ENCODE assay signal across 10 mouse cellular contexts in genomic region chr1:93010731-93011130, GRCm38 (mm10). TPM values are rescaled to one million over a fixed set of nuclear protein-coding genes. Genes with fewer than 3 reads are reported as not detected.
A peak's percentile ranks its signal among the peaks of the same experiment; 100 is the strongest.
DNase-seq lines count a peak whose midpoint lies in the region; ATAC-seq and TF ChIP-seq lines count a peak whose summit lies in the region.
"Had no signal": no experiment of that assay in that cellular context is flagged by ENCODE, and none has a peak within 500 bp of the region (broad histone marks: within the 10 kb centered on the region; RNA-seq: fewer than 3 reads in every experiment).

No protein-coding gene starts in this region.

- DNase-seq in intestine, embryonic 14.5 days (ENCODE audit: low spot score) = peak; percentile 59
- DNase-seq in ES-CJ7 (ENCODE audit: low read depth, low spot score) = peak; percentile 42
- peak; percentile 16 for DNase-seq in embryo, embryonic 10 days (ENCODE audit: low spot score)
- DNase-seq in liver, postnatal 0 days = peak; percentile 38
- DNase-seq in thymus, postnatal 14 days = peak; percentile 15
- no peak for DNase-seq in gastrocnemius, postnatal 25 days
- no peak for DNase-seq in urinary bladder, adult 2 months (ENCODE audit: low spot score)

- TF ChIP-seq EP300 in liver, postnatal 0 days (IDR thresholded peaks at IDR 0.05; ENCODE audit: low read depth) = no peak

- TF ChIP-seq CTCF in liver, postnatal 0 days (IDR thresholded peaks at IDR 0.05; ENCODE audit: low read depth) = peak; percentile 67

- ATAC-seq in intestine, embryonic 14.5 days (replicated peaks; ENCODE audit: low FRiP score, low TSS enrichment, low read depth) = no peak
- ATAC-seq in intestine, embryonic 16.5 days = no peak
- ATAC-seq in liver, postnatal 0 days = no peak

- H3K9ac ChIP-seq in intestine, embryonic 14.5 days (ENCODE audit: low read length) = no peak overlapping the region
- H3K9ac ChIP-seq in intestine, embryonic 16.5 days (ENCODE audit: low read depth, low read length) = no peak overlapping the region
- H3K9ac ChIP-seq in liver, postnatal 0 days (replicated peaks) = no peak overlapping the region
- H3K9ac ChIP-seq: limb, embryonic 12.5 days; stomach, embryonic 15.5 days had no signal

- H3K4me3 ChIP-seq in intestine, embryonic 14.5 days (ENCODE audit: low read depth, low read length) = no peak overlapping the region
- no peak overlapping the region for H3K4me3 ChIP-seq in intestine, embryonic 16.5 days (ENCODE audit: low read length)
- no peak overlapping the region for H3K4me3 ChIP-seq in liver, postnatal 0 days (ENCODE audit: low read depth, low read length)
- H3K4me3 ChIP-seq: limb, embryonic 12.5 days; stomach, embryonic 15.5 days had no signal

- no peaks in the 10 kb centered on the region for H3K4me1 ChIP-seq in intestine, embryonic 14.5 days (replicated peaks; ENCODE audit: control insufficient read depth, insufficient read depth, low read length)
- H3K4me1 ChIP-seq in intestine, embryonic 16.5 days (ENCODE audit: control insufficient read depth, insufficient read depth, low read length) = no peaks in the 10 kb centered on the region
- H3K4me1 ChIP-seq in liver, postnatal 0 days (ENCODE audit: insufficient read depth) = peaks cover 2% of the 10 kb centered on the region; the same call in 1 of the 2 replicates
- H3K4me1 ChIP-seq: limb, embryonic 12.5 days; stomach, embryonic 15.5 days had no signal

- no peaks in the 10 kb centered on the region for H3K36me3 ChIP-seq in intestine, embryonic 14.5 days (ENCODE audit: control insufficient read depth, insufficient read depth, low read length)
- H3K36me3 ChIP-seq in intestine, embryonic 16.5 days (ENCODE audit: control insufficient read depth, insufficient read depth, low read length) = no peaks in the 10 kb centered on the region
- H3K36me3 ChIP-seq in liver, postnatal 0 days (replicated peaks; ENCODE audit: insufficient read depth, low read length) = no peaks in the 10 kb centered on the region
- H3K36me3 ChIP-seq: limb, embryonic 12.5 days; stomach, embryonic 15.5 days had no signal

- 42% methylated on average over 3 of the region's 3 CpGs for WGBS in intestine, embryonic 14.5 days
- 34% methylated on average over 3 of the region's 3 CpGs for WGBS in intestine, embryonic 16.5 days
- WGBS in liver, postnatal 0 days (ENCODE audit: insufficient replicate concordance) = 30% methylated on average over 3 of the region's 3 CpGs

- no peak overlapping the region for H3K4me2 ChIP-seq in intestine, embryonic 14.5 days (ENCODE audit: low read length)
- H3K4me2 ChIP-seq in intestine, embryonic 16.5 days (ENCODE audit: low read depth, low read length) = no peak overlapping the region
- no peak overlapping the region for H3K4me2 ChIP-seq in liver, postnatal 0 days (ENCODE audit: low read depth, low read length)
- H3K4me2 ChIP-seq: limb, embryonic 12.5 days; stomach, embryonic 15.5 days had no signal

- H3K27ac ChIP-seq in intestine, embryonic 14.5 days (ENCODE audit: low read depth) = no peak overlapping the region
- H3K27ac ChIP-seq in intestine, embryonic 16.5 days (ENCODE audit: low read length) = no peak overlapping the region
- no peak overlapping the region for H3K27ac ChIP-seq in liver, postnatal 0 days (ENCODE audit: low read depth)
- H3K27ac ChIP-seq: limb, embryonic 12.5 days; stomach, embryonic 15.5 days had no signal

- H3K27me3 ChIP-seq in intestine, embryonic 14.5 days (replicated peaks; ENCODE audit: control insufficient read depth, insufficient read depth, low read length) = no peaks in the 10 kb centered on the region
- no peaks in the 10 kb centered on the region; the same call in 1 of the 2 replicates for H3K27me3 ChIP-seq in intestine, embryonic 16.5 days (replicated peaks; ENCODE audit: control insufficient read depth, insufficient read depth, low read length)
- no peaks in the 10 kb centered on the region for H3K27me3 ChIP-seq in liver, postnatal 0 days (ENCODE audit: insufficient read depth, low read length)
- H3K27me3 ChIP-seq: limb, embryonic 12.5 days; stomach, embryonic 15.5 days had no signal

- no peaks in the 10 kb centered on the region for H3K9me3 ChIP-seq in intestine, embryonic 14.5 days (ENCODE audit: control insufficient read depth, low read length)
- no peaks in the 10 kb centered on the region for H3K9me3 ChIP-seq in intestine, embryonic 16.5 days (ENCODE audit: control insufficient read depth, low read length)
- H3K9me3 ChIP-seq in liver, postnatal 0 days (ENCODE audit: low read length) = no peaks in the 10 kb centered on the region
- H3K9me3 ChIP-seq: limb, embryonic 12.5 days; stomach, embryonic 15.5 days had no signal

RNA-seq across cellular contexts. Expression of gene Aqp12, which starts 4.6 kb away (rescaled TPM):
- 0.16 TPM in 1 of 2 replicates, not detected in the other for polyA plus RNA-seq in intestine, embryonic 14.5 days (2014; fragmentation: Nextera tagmentation; extraction: Ambion mirVana)
- 8.3 and 11.8 TPM in 2 replicates for polyA plus RNA-seq in intestine, embryonic 16.5 days (2015; fragmentation: Nextera tagmentation; extraction: Ambion mirVana)
- polyA plus RNA-seq in liver, postnatal 0 days (2015; fragmentation: Nextera tagmentation; extraction: Ambion mirVana) = not detected in 2 replicates
- total RNA-seq in gastrocnemius, postnatal 25 days (2021) = not detected
- not detected in 2 replicates for polyA plus RNA-seq in urinary bladder, adult 2 months (2012; rRNA removed)
- polyA plus RNA-seq: limb, embryonic 12.5 days had no signal

Comparison
In these comparisons a context has a peak if more than half of its experiments do, and no peak if none do; other contexts are left out.
1. DNase-seq: peak in intestine, embryonic 14.5 days (single experiment), ES-CJ7 (single experiment), embryo, embryonic 10 days (single experiment), liver, postnatal 0 days (single experiment) and thymus, postnatal 14 days (single experiment); none in gastrocnemius, postnatal 25 days (single experiment) and urinary bladder, adult 2 months (single experiment).